ENCODE assay signal across 22 mouse cellular contexts in the genomic region with DNA sequence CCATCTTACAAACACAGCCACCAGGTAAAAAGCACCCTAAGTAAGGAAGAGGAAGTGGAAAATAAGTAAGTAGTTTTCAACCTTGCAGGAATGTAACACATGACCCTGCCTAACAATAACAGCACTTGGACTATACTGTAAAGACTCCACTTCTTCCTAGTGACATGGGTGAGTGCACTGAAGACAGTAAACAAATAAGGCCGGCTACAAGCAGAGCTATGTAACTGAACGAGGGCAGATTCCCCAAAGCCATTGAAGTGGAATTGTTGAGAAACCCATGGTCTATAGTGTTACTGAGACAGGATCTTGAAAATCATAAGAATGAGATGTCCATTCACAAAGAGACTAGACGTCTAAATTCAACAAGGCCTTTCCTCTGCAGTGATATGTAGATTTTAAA.
"Had no signal": no experiment of that assay in that cellular context is flagged by ENCODE, and none has a peak within 500 bp of the region (broad histone marks: within the 10 kb centered on the region; RNA-seq: fewer than 3 reads in every experiment).

No protein-coding gene starts in this region.

- H3K4me3 ChIP-seq: lung, embryonic 15.5 days; megakaryocyte, embryonic 14.5 days; myocyte; neural tube, embryonic 13.5 days; neural tube, embryonic 15.5 days; stomach, embryonic 15.5 days had no signal

- H3K9me3 ChIP-seq: lung, embryonic 15.5 days; megakaryocyte, embryonic 14.5 days; neural tube, embryonic 13.5 days; neural tube, embryonic 15.5 days; stomach, embryonic 15.5 days had no signal

- H3K4me1 ChIP-seq: lung, embryonic 15.5 days; neural tube, embryonic 13.5 days; neural tube, embryonic 15.5 days; stomach, embryonic 15.5 days had no signal

- H3K9ac ChIP-seq: liver, postnatal 0 days; lung, embryonic 15.5 days; neural tube, embryonic 13.5 days; neural tube, embryonic 15.5 days; stomach, embryonic 15.5 days had no signal

- ATAC-seq: liver, postnatal 0 days; lung, postnatal 0 days; midbrain, embryonic 16.5 days had no signal

- H3K27ac ChIP-seq: lung, embryonic 15.5 days; macrophage; neural tube, embryonic 13.5 days; neural tube, embryonic 15.5 days; stomach, embryonic 15.5 days; stomach, postnatal 0 days had no signal

- H3K36me3 ChIP-seq: lung, embryonic 15.5 days; neural tube, embryonic 13.5 days; neural tube, embryonic 15.5 days; stomach, embryonic 15.5 days had no signal

- H3K4me2 ChIP-seq: lung, embryonic 15.5 days; midbrain, embryonic 11.5 days; neural tube, embryonic 13.5 days; neural tube, embryonic 15.5 days; stomach, embryonic 15.5 days had no signal

- DNase-seq: liver, postnatal 0 days; lung, adult 2 months; lung, postnatal 14 days; lung, postnatal 36 days; midbrain, embryonic 14.5 days; retina, postnatal 1 day; right cerebral cortex, adult 18-20 months; right cerebral cortex, postnatal 14 days; thymus, adult 2 months; thymus, postnatal 25 days; thymus, postnatal 4 days had no signal

- H3K27me3 ChIP-seq: lung, embryonic 15.5 days; megakaryocyte, embryonic 14.5 days; neural tube, embryonic 13.5 days; neural tube, embryonic 15.5 days; stomach, embryonic 15.5 days had no signal
